Mouse (Mus musculus) embryonic facial prominence, embryonic 13.5 days (tissue): ENCODE results near the gene Sgk1. TPM values are rescaled to one million over a fixed set of nuclear protein-coding genes. Genes with fewer than 3 reads are reported as not detected.
A peak's percentile ranks its signal among the peaks of the same experiment; 100 is the strongest.
"Not testable (repeated sequence)": the region's sequence is repeated elsewhere in the genome, so short reads cannot be mapped to it uniquely, and the experiment has no call there.

ENCODE experiments used
- ATAC-seq: fragments of 200-750 bp; cut with Nextera tagmentation; 2 replicates; pipeline ENCODE4 v1.8.0; 2017; ENCODE audit warnings: low read depth; ENCODE audit not compliant: insufficient number of reproducible peaks, insufficient read depth, low FRiP score, low TSS enrichment
- H3K27ac ChIP-seq: fragments of 300-500 bp; sonication (generic); 2 replicates; pipeline ENCODE4 v1.5.1; 2015; ENCODE audit warnings: moderate library complexity, mild to moderate bottlenecking, inconsistent platforms
- H3K27me3 ChIP-seq: fragments of 300-500 bp; sonication (generic); 2 replicates; pipeline ENCODE4 v1.6.1; 2015; ENCODE audit warnings: mild to moderate bottlenecking, inconsistent platforms
- H3K36me3 ChIP-seq: fragments of 300-500 bp; sonication (generic); 2 replicates; pipeline ENCODE4 v1.6.1; 2015; ENCODE audit warnings: mild to moderate bottlenecking, inconsistent platforms
- H3K4me1 ChIP-seq: fragments of 300-500 bp; sonication (generic); 2 replicates; pipeline ENCODE4 v1.6.1; 2015; ENCODE audit warnings: inconsistent platforms
- H3K4me2 ChIP-seq: fragments of 300-500 bp; sonication (generic); 2 replicates; pipeline ENCODE4 v1.6.1; 2015; ENCODE audit warnings: moderate library complexity, mild to moderate bottlenecking, inconsistent platforms
- H3K4me3 ChIP-seq: fragments of 300-500 bp; sonication (generic); 2 replicates; pipeline ENCODE4 v1.5.1; 2015; ENCODE audit warnings: mild to moderate bottlenecking, inconsistent platforms
- H3K9ac ChIP-seq: fragments of 300-500 bp; sonication (generic); 2 replicates; pipeline ENCODE4 v1.6.1; 2015; ENCODE audit warnings: mild to moderate bottlenecking, inconsistent platforms
- H3K9me3 ChIP-seq: fragments of 300-500 bp; sonication (generic); 2 replicates; pipeline ENCODE4 v1.6.1; 2016; ENCODE audit warnings: inconsistent platforms
- WGBS: fragments of 180-500 bp; shearing (Covaris S2); methylation state at CpG from one replicate; pipeline ENCODE4 v1.1.7; 2015; ENCODE audit warnings: mixed read lengths; 5-methylcytosine and 5-hydroxymethylcytosine counted together
- polyA plus RNA-seq: library from polyadenylated mRNA; unstranded; fragments of >200 nt; fragmentation: Nextera tagmentation; extraction: Ambion mirVana; gene quantifications from 2 replicates; pipeline ENCODE4 v1.2.1, GENCODE M21; 2015

The Sgk1 gene
- polyA plus RNA-seq, 1 experiment from 2014 or later = 48.9 TPM

GRCm38 (mm10) chr10:21868623-21869022 is 13.4 kb upstream of the Sgk1 start:
- no peak overlapping the region for H3K27ac ChIP-seq
- H3K4me2 ChIP-seq = no peak overlapping the region
- H3K4me3 ChIP-seq = no peak overlapping the region
- WGBS = 75% methylated on average over 4 of the region's 4 CpGs
- H3K36me3 ChIP-seq = no peaks in the 10 kb centered on the region
- H3K9me3 ChIP-seq = no peaks in the 10 kb centered on the region
- peaks cover 6% of the 10 kb centered on the region for H3K4me1 ChIP-seq
- no peak overlapping the region for H3K9ac ChIP-seq
- no peak for ATAC-seq
- no peaks in the 10 kb centered on the region for H3K27me3 ChIP-seq

- Histone ChIP-seq H3K4me3 (peak overlapping the region; percentile 51), H3K9me3 (no peaks in the 10 kb centered on the region), H3K4me2 (peak overlapping the region; percentile 73), H3K36me3 (no peaks in the 10 kb centered on the region), H3K27ac (peak overlapping the region; percentile 81), H3K9ac (peak overlapping the region; percentile 70), H3K4me1 (peaks cover 31% of the 10 kb centered on the region), H3K27me3 (no peaks in the 10 kb centered on the region)
- ATAC-seq = no peak
- 12% methylated on average over 4 of the region's 4 CpGs for WGBS
These were observed 174 bp upstream of the Sgk1 start for GRCm38 (mm10) chr10:21881837-21882183.

GRCm38 (mm10) chr10:21883587-21883986 is 1.6 kb downstream of the Sgk1 start:
- no peak for ATAC-seq
- WGBS = 2% methylated on average over 12 of the region's 12 CpGs
- Histone ChIP-seq H3K9me3 (no peaks in the 10 kb centered on the region), H3K4me2 (peak overlapping the region; percentile 73), H3K27ac (peak overlapping the region; percentile 66), H3K9ac (peak overlapping the region; percentile 59), H3K4me1 (peaks cover 32% of the 10 kb centered on the region), H3K27me3 (no peaks in the 10 kb centered on the region), H3K36me3 (no peaks in the 10 kb centered on the region), H3K4me3 (peak overlapping the region; percentile 51)

GRCm38 (mm10) chr10:21884534-21884933 is 2.5 kb downstream of the Sgk1 start:
- Histone ChIP-seq H3K27me3 (no peaks in the 10 kb centered on the region), H3K4me3 (peak overlapping the region; percentile 51), H3K36me3 (no peaks in the 10 kb centered on the region), H3K9ac (no peak overlapping the region), H3K9me3 (no peaks in the 10 kb centered on the region), H3K4me2 (peak overlapping the region; percentile 73), H3K4me1 (peaks cover 42% of the 10 kb centered on the region), H3K27ac (peak overlapping the region; percentile 66; the same call in 1 of the 2 replicates)
- ATAC-seq = no peak
- 27% methylated on average over 3 of the region's 3 CpGs for WGBS

- no peak overlapping the region for H3K9ac ChIP-seq
- H3K27ac ChIP-seq = peak overlapping the region; percentile 40
- no peak overlapping the region for H3K4me2 ChIP-seq
- 47% methylated on average over 3 of the region's 3 CpGs for WGBS
- no peak overlapping the region for H3K4me3 ChIP-seq
- 0 out of 2 replicates have a peak, but pooled peaks cover 6% of the 10 kb centered on the region for H3K9me3 ChIP-seq
- no peaks in the 10 kb centered on the region for H3K27me3 ChIP-seq
- H3K4me1 ChIP-seq = peaks cover 21% of the 10 kb centered on the region
- no peaks in the 10 kb centered on the region for H3K36me3 ChIP-seq
- no peak for ATAC-seq
These were observed 7.3 kb downstream of the Sgk1 start for GRCm38 (mm10) chr10:21889141-21889765.

GRCm38 (mm10) chr10:21890293-21890692 is 8.3 kb downstream of the Sgk1 start:
- no peak for ATAC-seq
- Histone ChIP-seq H3K4me3 (no peak overlapping the region), H3K4me2 (no peak overlapping the region), H3K4me1 (peaks cover 14% of the 10 kb centered on the region), H3K27ac (no peak overlapping the region), H3K36me3 (no peaks in the 10 kb centered on the region), H3K9ac (no peak overlapping the region), H3K27me3 (no peaks in the 10 kb centered on the region), H3K9me3 (0 out of 2 replicates have a peak, but pooled peaks cover 6% of the 10 kb centered on the region)
- WGBS = 89% methylated on average over 4 of the region's 4 CpGs

GRCm38 (mm10) chr10:21891442-21891841 is 9.5 kb downstream of the Sgk1 start:
- no peak overlapping the region for H3K27ac ChIP-seq
- H3K9ac ChIP-seq = no peak overlapping the region
- no peak for ATAC-seq
- H3K36me3 ChIP-seq = no peaks in the 10 kb centered on the region
- H3K4me1 ChIP-seq = peaks cover 14% of the 10 kb centered on the region
- H3K27me3 ChIP-seq = no peaks in the 10 kb centered on the region
- no peak overlapping the region for H3K4me3 ChIP-seq
- H3K9me3 ChIP-seq = 0 out of 2 replicates have a peak, but pooled peaks cover 6% of the 10 kb centered on the region
- WGBS = 66% methylated on average over 7 of the region's 7 CpGs
- H3K4me2 ChIP-seq = no peak overlapping the region

- no peak overlapping the region for H3K4me3 ChIP-seq
- H3K9ac ChIP-seq = no peak overlapping the region
- peaks cover 14% of the 10 kb centered on the region for H3K4me1 ChIP-seq
- no peaks in the 10 kb centered on the region for H3K36me3 ChIP-seq
- H3K9me3 ChIP-seq = 0 out of 2 replicates have a peak, but pooled peaks cover 6% of the 10 kb centered on the region
- no peak for ATAC-seq
- no peak overlapping the region for H3K27ac ChIP-seq
- 67% methylated on average over 4 of the region's 4 CpGs for WGBS
- no peak overlapping the region for H3K4me2 ChIP-seq
- H3K27me3 ChIP-seq = no peaks in the 10 kb centered on the region
These were observed 10.1 kb downstream of the Sgk1 start for GRCm38 (mm10) chr10:21892104-21892503.

GRCm38 (mm10) chr10:21898417-21898816 is 16.4 kb downstream of the Sgk1 start:
- H3K9ac ChIP-seq = no peak overlapping the region
- H3K4me3 ChIP-seq = no peak overlapping the region
- no peaks in the 10 kb centered on the region for H3K36me3 ChIP-seq
- 0 out of 2 replicates have a peak, but pooled peaks cover 2% of the 10 kb centered on the region for H3K9me3 ChIP-seq
- WGBS = 92% methylated on average over 4 of the region's 4 CpGs
- no peak overlapping the region for H3K27ac ChIP-seq
- ATAC-seq = no peak
- H3K4me2 ChIP-seq = no peak overlapping the region
- no peaks in the 10 kb centered on the region for H3K27me3 ChIP-seq
- no peaks in the 10 kb centered on the region for H3K4me1 ChIP-seq

- not testable (repeated sequence) for H3K36me3 ChIP-seq, H3K9ac ChIP-seq, H3K9me3 ChIP-seq, ATAC-seq, H3K4me1 ChIP-seq, H3K27me3 ChIP-seq, H3K4me2 ChIP-seq, H3K4me3 ChIP-seq, H3K27ac ChIP-seq
- WGBS = 95% methylated on average over 17 of the region's 17 CpGs
These were observed 16.9 kb downstream of the Sgk1 start for GRCm38 (mm10) chr10:21898851-21899250.

GRCm38 (mm10) chr10:21899397-21899796 is 17.4 kb downstream of the Sgk1 start:
- no peaks in the 10 kb centered on the region for H3K27me3 ChIP-seq
- H3K36me3 ChIP-seq = no peaks in the 10 kb centered on the region
- no peak overlapping the region for H3K9ac ChIP-seq
- H3K9me3 ChIP-seq = no peaks in the 10 kb centered on the region
- H3K4me1 ChIP-seq = no peaks in the 10 kb centered on the region
- H3K4me2 ChIP-seq = no peak overlapping the region
- 94% methylated on average over 3 of the region's 3 CpGs for WGBS
- no peak for ATAC-seq
- no peak overlapping the region for H3K27ac ChIP-seq
- H3K4me3 ChIP-seq = no peak overlapping the region
